Mouse (Mus musculus) midbrain, embryonic 16.5 days (tissue): Measurements from ENCODE around the gene Hephl1. TPM values are rescaled to one million over a fixed set of nuclear protein-coding genes. Genes with fewer than 3 reads are reported as not detected.

Experiments
- ATAC-seq: fragments of 200-750 bp; cut with Nextera tagmentation; 2 replicates; pipeline ENCODE4 v1.8.0; 2017; ENCODE audit warnings: moderate TSS enrichment
- H3K27ac ChIP-seq: fragments of 300-500 bp; sonication (generic); 2 replicates; pipeline ENCODE4 v1.5.1; 2014; ENCODE audit warnings: mild to moderate bottlenecking, low read length, mixed read lengths
- H3K27me3 ChIP-seq: fragments of 300-500 bp; sonication (generic); 2 replicates; pipeline ENCODE4 v1.6.1; 2014; ENCODE audit warnings: low read depth, low read length, mixed read lengths; ENCODE audit not compliant: control insufficient read depth, insufficient read depth
- H3K36me3 ChIP-seq: fragments of 300-500 bp; sonication (generic); 2 replicates; pipeline ENCODE4 v1.6.1; 2014; ENCODE audit warnings: mild to moderate bottlenecking, low read length, moderate library complexity, mixed read lengths; ENCODE audit not compliant: control insufficient read depth, insufficient read depth
- H3K4me1 ChIP-seq: fragments of 300-500 bp; sonication (generic); 2 replicates; pipeline ENCODE4 v1.6.1; 2014; ENCODE audit warnings: mild to moderate bottlenecking, low read length, mixed read lengths; ENCODE audit not compliant: control insufficient read depth, insufficient read depth
- H3K4me2 ChIP-seq: fragments of 300-500 bp; sonication (generic); 2 replicates; pipeline ENCODE4 v1.6.1; 2014; ENCODE audit warnings: mild to moderate bottlenecking, low read length, mixed read lengths
- H3K4me3 ChIP-seq: fragments of 300-500 bp; sonication (generic); 2 replicates; pipeline ENCODE4 v1.5.1; 2014; ENCODE audit warnings: low read depth, mild to moderate bottlenecking, low read length, moderate library complexity, mixed read lengths
- H3K9ac ChIP-seq: fragments of 300-500 bp; sonication (generic); 2 replicates; pipeline ENCODE4 v1.6.1; 2014; ENCODE audit warnings: low read depth, low read length, mixed read lengths
- H3K9me3 ChIP-seq: fragments of 300-500 bp; sonication (generic); replicated peaks from 2 replicates; pipeline ENCODE4 v1.6.1; 2014; ENCODE audit warnings: mild to moderate bottlenecking, low read length, mixed read lengths; ENCODE audit not compliant: control insufficient read depth, poor library complexity, severe bottlenecking
- WGBS: fragments of 180-500 bp; shearing (Covaris S2); extraction: QIAGEN DNeasy Blood & Tissue Kit; methylation state at CpG from one replicate; pipeline ENCODE4 v1.1.7; 2014; 5-methylcytosine and 5-hydroxymethylcytosine counted together
- polyA plus RNA-seq: library from polyadenylated mRNA; unstranded; fragments of >200 nt; fragmentation: Nextera tagmentation; extraction: Ambion mirVana; gene quantifications from 2 replicates; pipeline ENCODE4 v1.2.1, GENCODE M21; 2015

Hephl1 gene
- polyA plus RNA-seq, 1 experiment from 2014 or later: not detected

- Histone ChIP-seq H3K4me1 (no peaks in the 10 kb centered on the region), H3K9ac (no peak overlapping the region), H3K4me2 (no peak overlapping the region), H3K27ac (no peak overlapping the region), H3K9me3 (no peaks in the 10 kb centered on the region; the same call in 1 of the 2 replicates), H3K36me3 (peaks cover 4% of the 10 kb centered on the region; the same call in 1 of the 2 replicates), H3K4me3 (no peak overlapping the region), H3K27me3 (no peaks in the 10 kb centered on the region)
- 81% methylated on average over 8 of the region's 8 CpGs for WGBS
- ATAC-seq: no peak
Observed at GRCm38 (mm10) chr9:15030771-15031170, 81.1 kb downstream of the Hephl1 start.

DNA sequence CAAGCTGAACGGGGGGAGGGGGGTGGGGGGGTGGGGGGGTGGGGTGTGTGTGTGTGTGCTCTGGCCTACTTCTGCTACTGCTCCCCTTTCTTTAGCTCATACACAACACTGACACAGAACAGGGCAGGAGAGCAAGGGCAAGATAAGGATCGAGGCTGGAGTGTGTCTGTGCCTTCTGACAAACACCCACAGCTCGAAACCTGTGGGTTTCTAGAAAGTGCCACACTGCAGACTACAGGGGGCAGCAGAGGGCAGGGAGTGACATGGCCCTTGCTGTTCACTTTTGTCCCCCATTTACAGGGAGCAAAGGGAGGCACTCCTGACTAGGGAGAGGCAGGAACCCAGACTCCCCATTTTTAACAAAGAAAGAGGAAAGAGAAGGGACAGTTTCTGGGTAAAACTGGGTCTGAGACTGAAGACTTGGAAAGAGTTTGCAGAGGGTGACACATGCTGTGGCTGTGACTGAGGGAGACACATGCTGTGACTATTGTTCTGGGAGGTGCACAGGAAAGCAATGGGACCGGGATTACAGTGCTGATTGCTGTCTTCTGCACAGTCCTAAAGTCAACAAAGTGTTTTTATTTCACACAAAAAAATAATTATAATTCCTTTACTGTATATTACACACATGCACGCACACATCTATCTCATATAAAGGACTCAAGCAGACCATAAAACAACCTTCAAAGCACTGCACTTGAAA is 82.7 kb downstream of the Hephl1 start:
- Histone ChIP-seq H3K4me1 (no peaks in the 10 kb centered on the region), H3K36me3 (peaks cover 4% of the 10 kb centered on the region; the same call in 1 of the 2 replicates), H3K9me3 (no peaks in the 10 kb centered on the region; the same call in 1 of the 2 replicates), H3K9ac (no peak overlapping the region), H3K27me3 (no peaks in the 10 kb centered on the region), H3K27ac (no peak overlapping the region), H3K4me2 (no peak overlapping the region), H3K4me3 (no peak overlapping the region)
- peak; percentile 32; the same call in 1 of the 2 replicates for ATAC-seq
- WGBS: 57% methylated on average over 5 of the region's 5 CpGs

DNA sequence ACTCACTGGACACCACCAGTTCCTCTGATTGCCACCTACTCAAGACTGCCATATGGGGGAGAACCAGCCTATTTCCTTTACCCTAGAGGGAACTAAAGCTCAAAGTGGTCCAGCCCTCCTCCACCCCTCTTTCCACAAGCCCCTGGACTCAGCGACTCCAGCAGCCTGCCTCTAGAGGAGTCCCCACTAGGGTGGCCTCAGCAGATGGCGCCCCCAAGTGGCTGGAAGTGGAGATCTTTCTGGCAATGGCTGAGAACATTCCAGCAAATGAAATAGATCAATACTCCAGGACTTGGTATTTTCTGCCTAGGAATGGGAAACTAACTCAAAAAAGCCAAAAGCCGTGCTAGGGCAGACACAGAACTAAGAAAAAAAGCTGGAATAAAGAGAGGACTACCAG is 84.2 kb downstream of the Hephl1 start:
- Histone ChIP-seq H3K9me3 (no peaks in the 10 kb centered on the region; the same call in 1 of the 2 replicates), H3K4me2 (no peak overlapping the region), H3K4me1 (no peaks in the 10 kb centered on the region), H3K4me3 (no peak overlapping the region), H3K27ac (no peak overlapping the region), H3K27me3 (no peaks in the 10 kb centered on the region), H3K36me3 (peaks cover 4% of the 10 kb centered on the region; the same call in 1 of the 2 replicates), H3K9ac (no peak overlapping the region)
- WGBS: 70% methylated on average over 3 of the region's 3 CpGs
- ATAC-seq: no peak

DNA sequence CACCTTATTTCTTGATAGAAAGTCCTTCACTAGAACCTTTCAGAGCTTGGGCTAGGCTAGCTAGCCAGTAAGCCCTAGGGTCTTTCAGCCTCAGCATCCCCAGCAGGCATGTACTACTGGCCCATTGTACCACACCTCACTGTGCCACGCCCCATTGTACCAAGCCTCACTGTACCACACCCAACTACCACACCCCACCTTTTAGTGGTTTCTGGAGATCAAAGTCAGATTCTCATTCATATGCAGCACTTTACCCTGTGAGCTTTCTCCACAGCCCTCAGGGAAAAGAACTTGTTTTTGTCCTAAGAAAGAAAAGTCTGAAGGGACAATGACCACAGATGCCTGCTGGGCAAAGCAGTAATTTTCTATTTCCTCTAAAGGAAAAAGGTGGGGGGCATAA is 88.9 kb downstream of the Hephl1 start:
- H3K36me3 ChIP-seq: peaks cover 13% of the 10 kb centered on the region
- ATAC-seq: no peak
- 94% methylated on average over 1 of the region's 1 CpGs for WGBS

GRCm38 (mm10) chr9:15021156-15021555 is 90.8 kb downstream of the Hephl1 start:
- no peak overlapping the region for H3K4me3 ChIP-seq
- H3K9ac ChIP-seq: no peak overlapping the region
- H3K4me1 ChIP-seq: no peaks in the 10 kb centered on the region
- no peaks in the 10 kb centered on the region; the same call in 1 of the 2 replicates for H3K9me3 ChIP-seq
- H3K27ac ChIP-seq: no peak overlapping the region
- H3K27me3 ChIP-seq: no peaks in the 10 kb centered on the region
- ATAC-seq: no peak
- 73% methylated on average over 9 of the region's 9 CpGs for WGBS
- peaks cover 11% of the 10 kb centered on the region; the same call in 1 of the 2 replicates for H3K36me3 ChIP-seq
- no peak overlapping the region for H3K4me2 ChIP-seq

More for the DNA sequence above, 88.9 kb downstream of the Hephl1 start:
- no peaks in the 10 kb centered on the region for H3K27me3 ChIP-seq
- H3K4me2 ChIP-seq: no peak overlapping the region
- H3K27ac ChIP-seq: no peak overlapping the region
- no peaks in the 10 kb centered on the region; the same call in 1 of the 2 replicates for H3K9me3 ChIP-seq
- H3K4me1 ChIP-seq: no peaks in the 10 kb centered on the region
- no peak overlapping the region for H3K9ac ChIP-seq
- H3K4me3 ChIP-seq: no peak overlapping the region

GRCm38 (mm10) chr9:15020561-15021080 is 91.3 kb downstream of the Hephl1 start:
- H3K9me3 ChIP-seq: no peaks in the 10 kb centered on the region
- no peak overlapping the region for H3K4me3 ChIP-seq
- ATAC-seq: no peak
- H3K36me3 ChIP-seq: peaks cover 11% of the 10 kb centered on the region; the same call in 1 of the 2 replicates
- no peaks in the 10 kb centered on the region for H3K4me1 ChIP-seq
- H3K27me3 ChIP-seq: no peaks in the 10 kb centered on the region
- 90% methylated on average over 5 of the region's 5 CpGs for WGBS
- no peak overlapping the region for H3K9ac ChIP-seq
- H3K27ac ChIP-seq: no peak overlapping the region
- H3K4me2 ChIP-seq: no peak overlapping the region

GRCm38 (mm10) chr9:15018756-15019131 is 93.2 kb downstream of the Hephl1 start:
- Histone ChIP-seq H3K27ac (no peak overlapping the region), H3K9ac (no peak overlapping the region), H3K4me2 (no peak overlapping the region), H3K36me3 (peaks cover 11% of the 10 kb centered on the region), H3K27me3 (no peaks in the 10 kb centered on the region), H3K9me3 (no peaks in the 10 kb centered on the region), H3K4me3 (no peak overlapping the region), H3K4me1 (no peaks in the 10 kb centered on the region)
- WGBS: 84% methylated on average over 5 of the region's 5 CpGs
- ATAC-seq: no peak

DNA sequence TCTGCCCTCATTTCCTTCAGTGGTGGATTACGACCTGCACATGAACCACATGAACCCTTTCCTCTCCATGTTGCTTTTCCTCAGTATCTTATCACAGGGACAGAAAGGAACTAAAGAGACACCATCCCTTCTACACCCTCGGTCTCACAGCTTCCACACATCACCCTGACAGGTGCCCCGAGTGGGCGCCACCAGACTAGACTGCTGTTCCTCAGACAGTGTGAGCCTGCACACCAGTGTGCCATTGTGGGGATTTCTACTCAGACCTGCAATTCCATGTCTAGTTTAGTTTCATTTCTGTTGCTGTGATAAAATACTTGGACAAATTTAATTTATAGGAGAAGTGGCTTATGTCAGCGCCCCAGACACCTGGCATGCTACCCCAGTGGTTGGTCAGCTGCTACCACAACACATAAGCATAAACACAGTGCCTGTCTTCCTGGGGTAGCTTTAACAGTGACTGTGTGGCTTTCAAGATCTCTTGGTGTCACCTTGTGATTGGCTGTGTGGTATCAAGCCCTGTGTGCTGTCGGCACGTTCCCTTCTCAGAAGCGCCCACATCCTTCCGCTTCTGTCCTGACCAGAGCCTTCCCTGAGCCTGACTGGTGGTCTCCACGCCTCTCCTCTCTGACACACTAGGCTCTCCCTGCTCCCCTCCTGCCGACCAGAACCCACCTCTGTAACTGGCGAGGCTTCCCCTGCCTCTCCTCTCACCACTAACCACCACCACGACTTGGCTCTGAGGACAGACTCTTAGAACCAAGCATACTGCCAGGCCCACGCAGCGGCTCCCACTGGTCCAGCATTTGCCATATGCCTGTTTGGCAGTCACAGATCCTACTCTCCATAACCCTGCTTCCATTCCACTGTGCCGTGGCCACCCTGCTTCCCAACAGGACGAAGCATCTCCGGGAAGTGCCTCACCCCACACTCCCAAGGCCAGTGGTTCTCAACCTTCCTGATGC is 93.8 kb downstream of the Hephl1 start:
- no peak for ATAC-seq

More for the DNA sequence above, 93.8 kb downstream of the Hephl1 start:
- Histone ChIP-seq H3K4me1 (no peaks in the 10 kb centered on the region), H3K4me2 (no peak overlapping the region), H3K9me3 (no peaks in the 10 kb centered on the region), H3K36me3 (peaks cover 11% of the 10 kb centered on the region), H3K4me3 (no peak overlapping the region), H3K27me3 (no peaks in the 10 kb centered on the region), H3K9ac (no peak overlapping the region), H3K27ac (no peak overlapping the region)
- WGBS: 91% methylated on average over 18 of the region's 18 CpGs
